Mouse (Mus musculus) hindbrain, postnatal 0 days (tissue): ENCODE data around the gene Cttnbp2. TPM values are rescaled to one million over a fixed set of nuclear protein-coding genes. Genes with fewer than 3 reads are reported as not detected.

ENCODE experiments used
- ATAC-seq: fragments of 200-750 bp; cut with Nextera tagmentation; 2 replicates; pipeline ENCODE4 v1.8.0; 2017; ENCODE audit warnings: mild to moderate bottlenecking, moderate TSS enrichment, moderate library complexity
- DNase-seq: peaks from one replicate; pipeline ENCODE4 v3.0.0-alpha.2; 2015; ENCODE audit warnings: low spot score
- H3K27ac ChIP-seq: fragments of 300-500 bp; sonication (generic); 2 replicates; pipeline ENCODE4 v1.5.1; 2014; ENCODE audit warnings: mild to moderate bottlenecking
- H3K27me3 ChIP-seq: fragments of 300-500 bp; sonication (generic); 2 replicates; pipeline ENCODE4 v1.6.1; 2014; ENCODE audit warnings: low read length, mixed read lengths; ENCODE audit not compliant: insufficient read depth
- H3K36me3 ChIP-seq: fragments of 300-500 bp; sonication (generic); 2 replicates; pipeline ENCODE4 v1.6.1; 2014; ENCODE audit warnings: low read length, mixed read lengths; ENCODE audit not compliant: insufficient read depth
- H3K4me1 ChIP-seq: fragments of 300-500 bp; sonication (generic); 2 replicates; pipeline ENCODE4 v1.6.1; 2014; ENCODE audit warnings: antibody characterized with exemption, low read length, mixed read lengths; ENCODE audit not compliant: insufficient read depth
- H3K4me2 ChIP-seq: fragments of 300-500 bp; sonication (generic); 2 replicates; pipeline ENCODE4 v1.6.1; 2014; ENCODE audit warnings: low read depth, mild to moderate bottlenecking, low read length, moderate library complexity, mixed read lengths
- H3K4me3 ChIP-seq: fragments of 300-500 bp; sonication (generic); 2 replicates; pipeline ENCODE4 v1.5.1; 2014; ENCODE audit warnings: low read length
- H3K9ac ChIP-seq: fragments of 300-500 bp; sonication (generic); replicated peaks from 2 replicates; pipeline ENCODE4 v1.6.1; 2014; ENCODE audit warnings: mild to moderate bottlenecking, low read length, moderate library complexity, mixed read lengths
- H3K9me3 ChIP-seq: fragments of 300-500 bp; sonication (generic); 2 replicates; pipeline ENCODE4 v1.6.1; 2016; ENCODE audit warnings: low read length, mixed read lengths
- CTCF ChIP-seq: IDR thresholded peaks from 2 replicates; pipeline ENCODE4 v1.5.1; 2016; ENCODE audit warnings: antibody characterized with exemption, control low read depth, low read depth
- WGBS: fragments of 180-500 bp; shearing (Covaris S2); extraction: QIAGEN DNeasy Blood & Tissue Kit; methylation state at CpG from one replicate; pipeline ENCODE4 v1.1.7; 2014; 5-methylcytosine and 5-hydroxymethylcytosine counted together
- polyA plus RNA-seq: library from polyadenylated mRNA; unstranded; fragments of >200 nt; fragmentation: Nextera tagmentation; extraction: Ambion mirVana; gene quantifications from 2 replicates; pipeline ENCODE4 v1.2.1, GENCODE M21; 2015
- total RNA-seq: library from RNA; depleted of rRNA; stranded (reverse); fragments of >200 nt; gene quantifications from 2 replicates; pipeline ENCODE4 v1.2.3, GENCODE M21; 2014

Cttnbp2 gene
- total and polyA plus RNA-seq, 2 experiments from 2014 or later, result 24.0 to 30.8 TPM

DNA sequence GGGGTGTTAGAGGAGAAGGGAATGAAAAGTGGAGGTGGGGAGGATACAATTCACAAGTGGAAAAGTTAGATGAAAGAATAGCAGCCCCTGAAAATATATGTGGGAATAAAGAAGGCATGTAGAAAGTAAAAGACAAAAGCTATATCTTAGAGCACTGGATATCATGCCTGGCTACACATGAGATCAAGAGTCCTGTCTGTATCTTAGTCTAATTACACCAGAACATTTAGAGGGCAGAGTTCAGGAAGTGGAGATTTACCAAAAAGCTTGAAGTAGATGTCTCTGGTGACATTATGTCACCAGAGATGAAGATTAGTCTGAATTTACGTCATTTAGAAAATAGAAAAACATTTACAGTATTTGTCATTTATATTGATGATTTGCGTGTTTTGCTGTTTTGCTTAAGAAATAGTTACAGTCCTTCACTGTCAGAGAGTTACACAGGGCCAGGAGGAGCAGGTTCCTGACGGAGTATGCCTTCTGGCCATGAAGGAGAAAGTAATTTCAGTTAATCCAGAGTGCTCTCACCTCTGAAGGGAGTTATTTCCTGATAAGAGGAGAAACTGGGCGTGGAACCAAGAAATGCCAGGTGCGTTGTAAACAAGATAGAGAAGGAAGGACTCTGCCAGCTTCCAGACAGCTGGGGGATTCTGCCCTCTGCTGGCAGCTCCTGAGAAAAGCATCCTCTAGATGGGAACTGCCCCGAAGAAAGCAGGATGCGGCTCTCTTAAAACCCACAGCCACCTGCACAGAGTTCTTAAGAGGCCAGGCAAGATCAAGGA lies 142.0 kb downstream of the Cttnbp2 start:
- Histone ChIP-seq H3K4me3 (no peak overlapping the region), H3K4me2 (no peak overlapping the region), H3K27ac (no peak overlapping the region), H3K9me3 (no peaks in the 10 kb centered on the region), H3K36me3 (peaks cover 11% of the 10 kb centered on the region; the same call in 1 of the 2 replicates), H3K4me1 (no peaks in the 10 kb centered on the region), H3K27me3 (no peaks in the 10 kb centered on the region), H3K9ac (no peak overlapping the region)
- ATAC-seq (peak; percentile 81), DNase-seq (peak; percentile 85)
- 35% methylated on average over 7 of the region's 7 CpGs for WGBS
- TF ChIP-seq CTCF, result peak; percentile 89

DNA sequence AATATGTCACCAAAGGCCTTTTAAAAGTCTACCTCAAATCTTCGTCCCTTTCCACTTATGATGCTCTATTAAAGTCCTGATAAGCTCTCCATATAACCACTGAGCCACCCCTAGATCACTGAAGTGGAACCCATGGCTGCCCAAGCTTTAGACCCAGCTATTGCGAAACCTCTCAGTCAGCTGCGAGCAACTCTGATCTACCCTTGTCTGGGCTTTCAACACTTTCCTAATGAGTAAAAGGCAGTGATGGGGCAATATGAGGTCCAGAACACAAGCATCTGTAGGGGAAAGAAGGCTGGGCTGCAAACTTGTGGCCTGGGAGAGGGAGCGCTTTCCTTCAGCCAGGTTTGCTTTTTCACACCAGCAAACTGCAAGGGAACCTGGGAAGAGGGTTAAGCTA lies 144.9 kb downstream of the Cttnbp2 start:
- Histone ChIP-seq H3K4me2 (no peak overlapping the region), H3K27ac (no peak overlapping the region), H3K27me3 (no peaks in the 10 kb centered on the region), H3K4me1 (no peaks in the 10 kb centered on the region), H3K9ac (no peak overlapping the region), H3K9me3 (no peaks in the 10 kb centered on the region), H3K36me3 (peaks cover 7% of the 10 kb centered on the region; the same call in 1 of the 2 replicates), H3K4me3 (no peak overlapping the region)
- DNase-seq (no peak), ATAC-seq (no peak)
- WGBS, result 93% methylated on average over 4 of the region's 4 CpGs
- no peak for TF ChIP-seq CTCF

DNA sequence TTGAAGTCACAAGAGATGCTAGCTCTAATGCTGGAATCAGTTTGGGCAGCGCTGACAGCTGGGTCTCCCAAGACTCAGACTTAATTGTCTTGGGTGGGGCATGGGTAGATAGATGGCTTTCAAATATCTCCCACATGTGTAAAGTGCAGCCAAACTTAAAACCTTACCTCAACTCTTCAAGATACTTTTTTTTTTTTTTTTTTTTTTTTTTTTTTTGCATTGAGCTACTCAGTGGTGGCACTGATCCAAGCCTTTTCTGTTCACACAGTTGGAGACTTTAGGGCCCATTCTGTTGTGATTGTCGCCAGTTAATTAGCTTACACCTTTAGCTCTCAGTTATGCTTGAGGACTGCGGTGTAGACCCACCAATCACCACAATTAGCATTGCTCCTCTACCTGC lies 145.6 kb downstream of the Cttnbp2 start:
- ATAC-seq, result no peak
- H3K9ac ChIP-seq, result no peak overlapping the region
- no peak overlapping the region for H3K4me2 ChIP-seq
- H3K4me1 ChIP-seq, result no peaks in the 10 kb centered on the region
- TF ChIP-seq CTCF, result no peak
- no peak overlapping the region for H3K27ac ChIP-seq
- WGBS, result 53% methylated on average over 3 of the region's 3 CpGs
- H3K27me3 ChIP-seq, result no peaks in the 10 kb centered on the region
- no peaks in the 10 kb centered on the region for H3K9me3 ChIP-seq
- peaks cover 7% of the 10 kb centered on the region; the same call in 1 of the 2 replicates for H3K36me3 ChIP-seq
- peak; percentile 38 for DNase-seq
- H3K4me3 ChIP-seq, result no peak overlapping the region

DNA sequence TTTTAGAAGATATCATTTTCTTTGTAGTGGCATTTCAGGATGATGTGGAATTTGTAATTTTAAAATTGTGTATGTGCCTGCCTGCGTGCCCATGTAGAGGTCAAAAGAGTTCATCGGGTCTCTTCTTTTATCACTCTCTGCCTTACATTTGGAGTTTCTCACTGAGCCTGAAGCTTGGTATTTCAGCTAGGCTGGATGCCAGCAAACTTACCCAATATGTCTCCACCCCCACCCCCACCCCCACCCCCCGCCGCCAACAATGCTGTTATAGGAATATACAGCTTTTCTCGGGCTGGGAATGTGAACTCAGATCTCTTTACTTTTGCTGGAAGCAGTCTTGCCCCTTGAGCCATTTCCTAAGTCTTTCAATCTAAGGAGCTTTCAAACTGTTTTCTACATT lies 152.4 kb downstream of the Cttnbp2 start:
- Histone ChIP-seq H3K9me3 (no peaks in the 10 kb centered on the region), H3K4me1 (no peaks in the 10 kb centered on the region), H3K27ac (no peak overlapping the region), H3K36me3 (peaks cover 1% of the 10 kb centered on the region; the same call in 1 of the 2 replicates), H3K4me2 (no peak overlapping the region), H3K9ac (no peak overlapping the region), H3K27me3 (no peaks in the 10 kb centered on the region), H3K4me3 (no peak overlapping the region)
- no peak for TF ChIP-seq CTCF
- no peak for ATAC-seq
- no peak for DNase-seq
- 80% methylated on average over 5 of the region's 5 CpGs for WGBS

DNA sequence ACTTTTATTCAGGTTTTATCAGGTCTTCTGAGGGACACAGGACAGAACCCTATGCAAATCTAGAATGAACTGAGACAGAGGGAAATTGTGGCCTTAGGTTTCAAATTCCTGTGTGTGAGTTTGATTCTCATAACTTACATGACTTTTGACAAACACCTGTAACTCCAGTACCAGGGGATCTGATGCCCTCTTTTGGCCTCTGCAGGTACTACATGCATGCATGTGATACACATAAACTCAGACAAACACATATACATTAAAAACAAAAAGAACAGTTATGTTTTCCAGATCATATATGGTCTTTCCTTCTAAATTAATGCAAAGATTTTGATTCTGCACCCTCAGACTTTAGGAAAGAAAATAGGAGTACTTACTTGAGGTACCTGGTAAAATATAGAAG lies 153.7 kb downstream of the Cttnbp2 start:
- H3K4me1 ChIP-seq, result no peaks in the 10 kb centered on the region
- H3K4me3 ChIP-seq, result no peak overlapping the region
- H3K36me3 ChIP-seq, result no peaks in the 10 kb centered on the region
- no peak overlapping the region for H3K9ac ChIP-seq
- H3K27me3 ChIP-seq, result no peaks in the 10 kb centered on the region
- TF ChIP-seq CTCF, result peak; percentile 22; the same call in 1 of the 2 replicates
- ATAC-seq (no peak), DNase-seq (no peak)
- no peaks in the 10 kb centered on the region for H3K9me3 ChIP-seq
- H3K27ac ChIP-seq, result no peak overlapping the region
- no peak overlapping the region for H3K4me2 ChIP-seq

DNA sequence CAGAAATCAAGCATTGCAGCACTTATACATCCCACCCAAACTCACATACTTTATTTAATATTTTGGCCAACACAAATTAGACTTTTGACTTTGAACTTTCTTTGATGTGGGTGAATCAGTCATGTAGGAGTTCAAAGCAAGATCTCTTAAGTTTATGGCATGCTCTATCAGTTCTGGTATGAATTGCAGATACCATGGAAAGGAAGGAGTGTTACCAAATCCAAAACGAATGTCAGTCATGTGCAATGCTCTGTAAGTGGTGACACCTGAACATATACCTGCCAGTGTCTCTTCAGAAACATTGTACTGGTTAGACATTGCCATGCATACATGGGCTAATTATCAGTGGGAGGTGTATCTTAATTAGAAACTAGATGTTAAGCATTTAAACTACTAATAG lies 154.5 kb downstream of the Cttnbp2 start:
- ATAC-seq (no peak), DNase-seq (no peak)
- 71% methylated on average over 1 of the region's 1 CpGs for WGBS

DNA sequence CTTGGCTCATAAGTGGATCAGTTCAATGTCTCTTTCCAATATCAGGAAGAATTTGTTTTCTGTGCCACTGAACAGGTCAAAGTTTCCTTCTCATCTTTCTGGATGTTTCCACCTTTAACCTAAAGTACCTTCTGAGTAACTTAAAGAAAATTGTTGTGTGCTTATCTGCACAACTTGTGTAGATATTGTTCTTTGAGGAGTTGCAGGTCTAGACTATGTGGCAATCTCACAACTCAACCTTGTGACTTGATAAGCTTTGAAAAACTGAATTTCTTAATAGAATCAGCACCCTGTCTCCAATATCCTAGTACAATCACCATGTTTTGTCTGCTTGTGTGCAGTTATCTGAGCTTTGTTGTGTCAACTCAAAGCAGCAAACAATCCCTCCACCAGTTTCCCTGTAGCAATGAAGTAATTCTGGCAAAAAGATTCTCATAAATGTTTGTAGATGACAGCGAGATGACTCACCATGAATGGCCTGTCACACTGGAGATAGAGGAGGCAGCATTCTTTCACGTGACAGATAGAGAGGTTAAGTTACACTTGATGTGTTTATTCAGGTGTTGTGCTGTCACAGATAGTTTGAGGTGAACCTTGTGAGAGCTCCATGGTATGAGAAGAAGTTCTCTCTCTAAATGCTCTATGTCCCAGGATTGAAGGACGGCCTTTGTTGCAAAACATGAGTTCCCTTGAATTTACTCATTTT lies 165.3 kb downstream of the Cttnbp2 start:
- DNase-seq (no peak), ATAC-seq (no peak)
- Histone ChIP-seq H3K9me3 (no peaks in the 10 kb centered on the region), H3K4me3 (no peak overlapping the region), H3K27me3 (no peaks in the 10 kb centered on the region), H3K9ac (no peak overlapping the region), H3K4me1 (no peaks in the 10 kb centered on the region), H3K36me3 (no peaks in the 10 kb centered on the region), H3K4me2 (no peak overlapping the region), H3K27ac (no peak overlapping the region)
- 81% methylated on average over 3 of the region's 3 CpGs for WGBS
- no peak for TF ChIP-seq CTCF

More for the DNA sequence above, 154.5 kb downstream of the Cttnbp2 start:
- Histone ChIP-seq H3K4me2 (no peak overlapping the region), H3K9me3 (no peaks in the 10 kb centered on the region), H3K4me1 (no peaks in the 10 kb centered on the region), H3K27me3 (no peaks in the 10 kb centered on the region), H3K36me3 (no peaks in the 10 kb centered on the region), H3K4me3 (no peak overlapping the region), H3K9ac (no peak overlapping the region), H3K27ac (no peak overlapping the region)
- no peak for TF ChIP-seq CTCF
